Mouse (Mus musculus) urinary bladder, postnatal 36 days (tissue): ENCODE data around the gene Cpa1.

ENCODE experiments used
- DNase-seq, 2 experiments: peaks; one replicate each; pipeline ENCODE4 v3.0.0; 2022; ENCODE audit warnings: low spot score in 2 of 2, mixed read lengths in 1 of 2

Cpa1 gene

GRCm38 (mm10) chr6:30638674-30639268 is at the start of gene Cpa1:
TSS of gene Cpa1 (plus strand) at chr6:30639218.
- DNase-seq, result no peak

GRCm38 (mm10) chr6:30589819-30590218 is 49.2 kb upstream of the Cpa1 start:
- DNase-seq, result no peak

GRCm38 (mm10) chr6:30591851-30592404 is 47.1 kb upstream of the Cpa1 start:
- DNase-seq, result no peak

- no peak for DNase-seq
Observed at GRCm38 (mm10) chr6:30592417-30592974, 46.5 kb upstream of the Cpa1 start.

- no peak for DNase-seq
Observed at GRCm38 (mm10) chr6:30594364-30594763, 44.7 kb upstream of the Cpa1 start.

- no peak for DNase-seq
Observed at GRCm38 (mm10) chr6:30596230-30596898, 42.7 kb upstream of the Cpa1 start.

- no peak for DNase-seq
Observed at GRCm38 (mm10) chr6:30600033-30600432, 39.0 kb upstream of the Cpa1 start.

- DNase-seq, result no peak
Observed at GRCm38 (mm10) chr6:30600995-30601394, 38.0 kb upstream of the Cpa1 start.

GRCm38 (mm10) chr6:30604342-30604867 is 34.6 kb upstream of the Cpa1 start:
- no peak for DNase-seq

- no peak for DNase-seq
Observed at GRCm38 (mm10) chr6:30605111-30605510, 33.9 kb upstream of the Cpa1 start.

GRCm38 (mm10) chr6:30605672-30606071 is 33.3 kb upstream of the Cpa1 start:
- DNase-seq, result no peak

GRCm38 (mm10) chr6:30610710-30611109 is 28.3 kb upstream of the Cpa1 start, which contains the start of gene Cpa5:
TSS of gene Cpa5 (plus strand) at chr6:30611010.
- DNase-seq, result no peak

- no peak for DNase-seq
Observed at GRCm38 (mm10) chr6:30611212-30611611, 27.8 kb upstream of the Cpa1 start.

GRCm38 (mm10) chr6:30614251-30614650 is 24.8 kb upstream of the Cpa1 start:
- no peak for DNase-seq

GRCm38 (mm10) chr6:30615741-30616140 is 23.3 kb upstream of the Cpa1 start:
- no peak for DNase-seq

GRCm38 (mm10) chr6:30616491-30616941 is 22.5 kb upstream of the Cpa1 start:
- no peak for DNase-seq

GRCm38 (mm10) chr6:30617020-30617958 is 21.7 kb upstream of the Cpa1 start:
- no peak for DNase-seq

- DNase-seq, result no peak
Observed at GRCm38 (mm10) chr6:30617959-30618590, 20.9 kb upstream of the Cpa1 start.

- DNase-seq, result no peak
Observed at GRCm38 (mm10) chr6:30618735-30619134, 20.3 kb upstream of the Cpa1 start.

- no peak for DNase-seq
Observed at GRCm38 (mm10) chr6:30619606-30620005, 19.4 kb upstream of the Cpa1 start.

GRCm38 (mm10) chr6:30620591-30620990 is 18.4 kb upstream of the Cpa1 start:
- DNase-seq, result no peak
